In the genomic region with DNA sequence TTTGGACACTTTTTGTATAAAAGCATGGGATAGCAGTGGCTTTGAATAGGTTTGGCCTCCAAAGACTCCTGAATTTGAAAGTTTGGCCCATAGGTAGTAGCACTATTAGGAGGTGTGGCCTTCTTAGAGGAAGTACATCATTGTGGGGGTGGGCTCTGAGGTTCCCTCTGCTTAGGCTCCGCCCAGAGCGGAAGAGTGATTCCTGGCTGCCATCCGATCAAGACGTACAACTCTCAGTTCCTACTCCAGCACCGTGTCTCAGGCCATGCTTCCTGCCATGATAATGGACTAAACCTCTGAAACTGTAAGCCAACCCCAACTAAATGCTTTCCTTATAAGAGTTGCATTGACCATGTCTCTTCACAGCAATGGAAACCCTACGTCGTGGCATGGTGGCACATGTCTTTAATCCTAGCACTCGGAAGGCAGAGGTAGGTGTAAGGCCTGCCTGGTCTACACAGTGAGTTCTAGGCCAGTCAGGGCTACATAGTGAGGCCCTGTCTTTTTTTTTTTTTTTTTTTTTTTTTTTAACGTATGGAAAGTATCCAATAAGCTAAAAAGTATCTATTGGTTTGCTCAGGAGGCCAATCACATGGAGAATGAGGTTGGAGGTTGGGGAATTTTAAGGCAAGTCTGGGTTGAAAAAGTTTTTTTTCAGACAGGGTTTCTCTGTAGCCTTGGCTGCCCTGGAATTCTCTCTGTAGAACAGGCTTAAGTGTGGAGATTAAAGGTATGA, we compare ENCODE assay signal across 14 mouse cellular contexts. TPM values are rescaled to one million over a fixed set of nuclear protein-coding genes. Genes with fewer than 3 reads are reported as not detected.
DNase-seq lines count a peak whose midpoint lies in the region; ATAC-seq and TF ChIP-seq lines count a peak whose summit lies in the region.
"Had no signal": no experiment of that assay in that cellular context is flagged by ENCODE, and none has a peak within 500 bp of the region (broad histone marks: within the 10 kb centered on the region; RNA-seq: fewer than 3 reads in every experiment).

No protein-coding gene starts in this region.

- H3K4me1 ChIP-seq in heart, embryonic 11.5 days (ENCODE audit: control insufficient read depth, insufficient read depth, low read length), result peaks cover 9% of the 10 kb centered on the region
- H3K4me1 ChIP-seq in ES-Bruce4 (ENCODE audit: control insufficient read depth, insufficient read depth, low read length), result no peaks in the 10 kb centered on the region
- peaks cover 34% of the 10 kb centered on the region for H3K4me1 ChIP-seq in liver, embryonic 12.5 days

- H3K27ac ChIP-seq in heart, embryonic 11.5 days (ENCODE audit: low read depth, low read length), result no peak overlapping the region
- H3K27ac ChIP-seq in ES-Bruce4 (ENCODE audit: insufficient read depth, low read length), result no peak overlapping the region
- no peak overlapping the region for H3K27ac ChIP-seq in liver, embryonic 12.5 days
- no peak overlapping the region for H3K27ac ChIP-seq in left cerebral cortex, adult 2 months
- H3K27ac ChIP-seq: gastrocnemius, adult 2 months; limb, embryonic 15.5 days had no signal

- no peak overlapping the region for H3K9ac ChIP-seq in heart, embryonic 11.5 days (ENCODE audit: low read depth, low read length)
- H3K9ac ChIP-seq in ES-Bruce4 (ENCODE audit: low read depth, poor library complexity, severe bottlenecking), result peak overlapping the region; percentile 78
- H3K9ac ChIP-seq in liver, embryonic 12.5 days, result 0 out of 2 replicates have a peak overlapping the region, but pooled peaks have one; percentile 46
- H3K9ac ChIP-seq: limb, embryonic 15.5 days had no signal

- peak overlapping the region; percentile 29; the same call in 1 of the 2 replicates for H3K4me2 ChIP-seq in heart, embryonic 11.5 days
- H3K4me2 ChIP-seq in liver, embryonic 12.5 days, result peak overlapping the region; percentile 91
- H3K4me2 ChIP-seq: limb, embryonic 15.5 days had no signal

- ATAC-seq in heart, embryonic 11.5 days (replicated peaks; ENCODE audit: insufficient number of reproducible peaks, low FRiP score, low TSS enrichment), result no peak
- ATAC-seq in liver, embryonic 12.5 days, result no peak
- ATAC-seq: CD4-positive, CD25-positive, alpha-beta regulatory T cell, adult 4 months; intestine, postnatal 0 days had no signal

- H3K36me3 ChIP-seq in heart, embryonic 11.5 days (ENCODE audit: control insufficient read depth, insufficient read depth, low read length), result no peaks in the 10 kb centered on the region
- H3K36me3 ChIP-seq in ES-Bruce4 (ENCODE audit: control insufficient read depth, insufficient read depth, low read length, poor library complexity, severe bottlenecking), result no peaks in the 10 kb centered on the region; the same call in 1 of the 2 replicates
- H3K36me3 ChIP-seq in liver, embryonic 12.5 days, result no peaks in the 10 kb centered on the region
- H3K36me3 ChIP-seq: limb, embryonic 15.5 days had no signal

- H3K9me3 ChIP-seq in heart, embryonic 11.5 days (replicated peaks; ENCODE audit: control insufficient read depth, low read length), result no peaks in the 10 kb centered on the region
- H3K9me3 ChIP-seq in ES-Bruce4 (replicated peaks; ENCODE audit: control insufficient read depth, insufficient read depth, low read length, poor library complexity, severe bottlenecking), result no peaks in the 10 kb centered on the region
- no peaks in the 10 kb centered on the region for H3K9me3 ChIP-seq in liver, embryonic 12.5 days (replicated peaks)
- H3K9me3 ChIP-seq: limb, embryonic 15.5 days had no signal

- no peak for DNase-seq in heart, adult 8-10 months (ENCODE audit: low spot score)
- DNase-seq in c-Kit-positive CD71-positive TER-119-negative erythroid progenitor cells, embryonic 14.5 days (ENCODE audit: low read depth), result peak; percentile 19
- no peak for DNase-seq in left cerebral cortex, adult 2 months (ENCODE audit: extremely low spot score in 1 of 2, low spot score in 2 of 2)
- DNase-seq in gastrocnemius, postnatal 36 days, result no peak
- DNase-seq in kidney, postnatal 25 days, result no peak
- DNase-seq: gastrocnemius, adult 2 months; layer of hippocampus, adult 9-11 months; thymus, adult 2 months had no signal

- no peaks in the 10 kb centered on the region for H3K27me3 ChIP-seq in heart, embryonic 11.5 days (ENCODE audit: control insufficient read depth, insufficient read depth, low read length)
- no peaks in the 10 kb centered on the region for H3K27me3 ChIP-seq in ES-Bruce4 (ENCODE audit: control insufficient read depth, insufficient read depth, low read length, poor library complexity, severe bottlenecking)
- H3K27me3 ChIP-seq in liver, embryonic 12.5 days (replicated peaks), result no peaks in the 10 kb centered on the region
- H3K27me3 ChIP-seq: limb, embryonic 15.5 days had no signal

- TF ChIP-seq POLR2A in ES-Bruce4 (IDR thresholded peaks at IDR 0.05; ENCODE audit: insufficient read depth, low read length), result peak; percentile 96

- no peak for TF ChIP-seq CTCF in ES-Bruce4 (IDR thresholded peaks at IDR 0.05; ENCODE audit: low read depth, low read length)
- TF ChIP-seq CTCF in left cerebral cortex, adult 2 months (IDR thresholded peaks at IDR 0.05), result no peak

- intact Hi-C loops in left cerebral cortex, adult 2 months (cut with DNase I), result no loop called here
- intact Hi-C loops in gastrocnemius, postnatal 36 days (cut with DNase I), result no loop called here

- WGBS in heart, embryonic 11.5 days (ENCODE audit: insufficient replicate concordance), result 38% methylated on average over 9 of the region's 9 CpGs
- whole genome bisulfite sequencing in liver, embryonic 12.5 days (ENCODE audit: insufficient replicate concordance), result 42% methylated on average over 9 of the region's 9 CpGs

- H3K4me3 ChIP-seq in heart, embryonic 11.5 days (ENCODE audit: low read depth, low read length), result no peak overlapping the region; the same call in 1 of the 2 replicates
- peak overlapping the region; percentile 98 for H3K4me3 ChIP-seq in ES-Bruce4 (ENCODE audit: low read depth, low read length)
- H3K4me3 ChIP-seq in liver, embryonic 12.5 days, result peak overlapping the region; percentile 51
- H3K4me3 ChIP-seq in left cerebral cortex, adult 2 months, result no peak overlapping the region
- H3K4me3 ChIP-seq: gastrocnemius, adult 2 months; limb, embryonic 15.5 days had no signal

- no peak for TF ChIP-seq EP300 in ES-Bruce4 (IDR thresholded peaks at IDR 0.05; ENCODE audit: insufficient read depth, low read depth, low read length)

RNA-seq across cellular contexts. Expression of a gene that starts 3.2 kb away (rescaled TPM):
- 33.0 and 39.0 TPM in 2 replicates for polyA plus RNA-seq in heart, embryonic 11.5 days (2014; fragmentation: Nextera tagmentation; extraction: Ambion mirVana)
- 10 to 100 TPM; 32.6 to 44.5 (median 36.5) TPM for total RNA-seq in heart, adult 8-10 months (2022)
- polyA plus RNA-seq in ES-Bruce4 (2011; ENCODE audit: insufficient read depth, insufficient read length, low read depth, missing spikeins), result 82.3 and 86.0 TPM in 2 replicates
- 18.6 and 20.4 TPM in 2 replicates for polyA plus RNA-seq in liver, embryonic 12.5 days (2016; fragmentation: Nextera tagmentation; extraction: Ambion mirVana)
- 10 to 100 TPM; 64.1 to 71.1 TPM for total RNA-seq in left cerebral cortex, adult 2 months (2021)
- total RNA-seq in gastrocnemius, postnatal 36 days (2021), result 10 to 100 TPM; 21.8 to 29.9 TPM

RNA-seq across cellular contexts. Expression of a gene that starts 52.4 kb away (rescaled TPM):
- polyA plus RNA-seq in heart, embryonic 11.5 days (2014; fragmentation: Nextera tagmentation; extraction: Ambion mirVana), result 0.27 and 0.65 TPM in 2 replicates
- total RNA-seq in heart, adult 8-10 months (2022), result under 1 TPM; 0.14 to 0.31 (median 0.20) TPM
- 1.2 TPM in 2 replicates for polyA plus RNA-seq in ES-Bruce4 (2011; ENCODE audit: insufficient read depth, insufficient read length, low read depth, missing spikeins)
- polyA plus RNA-seq in liver, embryonic 12.5 days (2016; fragmentation: Nextera tagmentation; extraction: Ambion mirVana), result 0.26 and 0.39 TPM in 2 replicates
- 1 to 10 TPM; 3.8 to 4.4 TPM for total RNA-seq in left cerebral cortex, adult 2 months (2021)
- under 1 TPM in 1 of 2 experiments, not detected in 1; 0.17 TPM for total RNA-seq in gastrocnemius, postnatal 36 days (2021)

RNA-seq across cellular contexts. Expression of a gene that starts 52.7 kb away (rescaled TPM):
- polyA plus RNA-seq in heart, embryonic 11.5 days (2014; fragmentation: Nextera tagmentation; extraction: Ambion mirVana), result 7.9 and 10.2 TPM in 2 replicates
- 10 to 100 TPM in 3 of 4 experiments, 1 to 10 TPM in 1; 9.2 to 14.6 (median 11.1) TPM for total RNA-seq in heart, adult 8-10 months (2022)
- polyA plus RNA-seq in ES-Bruce4 (2011; ENCODE audit: insufficient read depth, insufficient read length, low read depth, missing spikeins), result 6.2 and 7.0 TPM in 2 replicates
- 3.6 and 3.8 TPM in 2 replicates for polyA plus RNA-seq in liver, embryonic 12.5 days (2016; fragmentation: Nextera tagmentation; extraction: Ambion mirVana)
- total RNA-seq in left cerebral cortex, adult 2 months (2021), result 10 to 100 TPM; 27.4 to 28.3 TPM
- 1 to 10 TPM; 6.6 to 7.9 TPM for total RNA-seq in gastrocnemius, postnatal 36 days (2021)

Comparison
In these comparisons a context has a peak if more than half of its experiments do, and no peak if none do; other contexts are left out.
1. H3K4me3 ChIP-seq: peak in ES-Bruce4 (single experiment) and liver, embryonic 12.5 days (single experiment); none in heart, embryonic 11.5 days (single experiment) and left cerebral cortex, adult 2 months (single experiment).